Mouse (Mus musculus) stomach, postnatal 0 days (tissue): ENCODE data around the gene Sgsm3.

Experiments used
- CTCF ChIP-seq: IDR thresholded peaks from 2 replicates; pipeline ENCODE4 v1.5.1; 2016; ENCODE audit warnings: antibody characterized with exemption, low read depth, mild to moderate bottlenecking, moderate library complexity
- EP300 ChIP-seq: optimal IDR thresholded peaks from 2 replicates; pipeline ENCODE3; 2016; ENCODE audit warnings: antibody characterized with exemption

DNA sequence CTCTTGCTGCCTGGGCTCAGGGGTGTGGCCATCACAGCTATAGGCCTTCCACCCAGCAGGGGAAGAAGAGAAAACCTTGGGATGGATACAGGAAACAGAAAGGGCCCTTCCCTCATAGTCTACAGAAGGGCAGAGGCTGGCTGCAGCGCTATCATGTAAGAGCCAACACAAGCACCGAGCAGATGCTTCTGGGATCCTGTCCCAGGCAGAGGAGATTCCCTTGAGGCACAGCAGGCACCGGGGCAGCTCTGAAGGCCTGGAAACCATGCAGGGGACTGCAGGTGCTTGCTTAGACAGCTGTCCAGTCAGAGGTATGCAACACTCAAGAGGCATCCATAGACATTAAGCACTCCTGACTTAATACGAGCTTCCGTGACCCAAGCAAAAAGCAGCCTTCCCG is 56.6 kb downstream of the Sgsm3 start:
- TF ChIP-seq CTCF (no peak), EP300 (no peak)
